Comparison of ENCODE assay signal across 10 mouse cellular contexts in the genomic region with DNA sequence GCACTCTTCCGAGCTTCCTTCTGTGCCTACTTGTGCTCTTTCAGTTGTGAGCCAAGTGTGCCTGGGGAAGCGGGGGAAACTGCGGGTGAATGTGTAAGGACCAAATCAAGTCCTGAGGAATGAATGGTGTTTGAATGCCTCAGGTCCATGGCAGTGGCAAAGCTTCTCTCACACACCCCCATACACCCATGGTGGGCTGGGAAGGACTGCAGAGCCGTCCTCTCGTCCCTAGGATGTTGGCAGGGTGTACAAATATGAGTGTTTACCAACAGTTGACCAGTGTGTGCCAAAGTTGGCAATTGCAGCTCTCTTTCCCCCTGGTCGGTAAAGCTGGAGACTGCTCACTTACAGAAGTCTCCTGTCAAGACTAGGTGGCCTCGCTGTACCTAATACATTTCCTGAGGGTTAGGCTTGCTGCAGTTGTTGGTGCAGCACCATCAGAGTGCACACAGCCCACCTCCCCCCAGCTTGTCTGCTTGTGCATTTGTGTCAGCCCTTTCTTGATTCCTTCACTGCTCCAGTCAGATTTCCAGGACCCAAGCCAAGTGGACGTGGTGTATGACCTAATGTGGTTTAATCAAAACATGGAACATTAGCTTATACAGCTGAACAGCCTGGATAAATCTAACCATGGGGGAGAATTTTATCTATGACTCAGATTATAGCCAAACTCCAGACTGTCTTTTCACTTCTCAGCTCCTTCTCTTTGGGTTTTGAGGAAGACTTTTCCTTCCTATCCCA. TPM values are rescaled to one million over a fixed set of nuclear protein-coding genes. Genes with fewer than 3 reads are reported as not detected.
DNase-seq lines count a peak whose midpoint lies in the region; ATAC-seq and TF ChIP-seq lines count a peak whose summit lies in the region.
"Had no signal": no experiment of that assay in that cellular context is flagged by ENCODE, and none has a peak within 500 bp of the region (broad histone marks: within the 10 kb centered on the region; RNA-seq: fewer than 3 reads in every experiment).

No protein-coding gene starts in this region.

- 57% methylated on average over 8 of the region's 8 CpGs for WGBS in lung, embryonic 14.5 days
- WGBS in lung, adult 2 months = 51% methylated on average over 8 of the region's 8 CpGs
- WGBS in midbrain, embryonic 14.5 days = 91% methylated on average over 8 of the region's 8 CpGs
- 87% methylated on average over 8 of the region's 8 CpGs for WGBS in forebrain, embryonic 11.5 days

- no peak overlapping the region for H3K4me2 ChIP-seq in lung, embryonic 14.5 days
- H3K4me2 ChIP-seq in midbrain, embryonic 14.5 days (ENCODE audit: low read length) = no peak overlapping the region
- no peak overlapping the region for H3K4me2 ChIP-seq in forebrain, embryonic 11.5 days (ENCODE audit: low read depth, low read length, severe bottlenecking)

- H3K4me3 ChIP-seq in lung, embryonic 14.5 days (ENCODE audit: low read depth, low read length) = no peak overlapping the region
- H3K4me3 ChIP-seq in lung, adult 2 months (replicated peaks; ENCODE audit: extremely low read depth, low read depth, low read length) = no peak overlapping the region
- no peak overlapping the region for H3K4me3 ChIP-seq in midbrain, embryonic 14.5 days (replicated peaks; ENCODE audit: low read depth, low read length)
- H3K4me3 ChIP-seq in forebrain, embryonic 11.5 days (ENCODE audit: low read depth, low read length) = no peak overlapping the region

- no peak for TF ChIP-seq POLR2A in lung, adult 2 months (IDR thresholded peaks at IDR 0.05; ENCODE audit: borderline replicate concordance, extremely low read depth, low read depth, low read length)

- H3K9ac ChIP-seq in lung, embryonic 14.5 days = no peak overlapping the region
- H3K9ac ChIP-seq in midbrain, embryonic 14.5 days (replicated peaks; ENCODE audit: low read length) = no peak overlapping the region
- no peak overlapping the region for H3K9ac ChIP-seq in forebrain, embryonic 11.5 days (ENCODE audit: low read length)

- no peaks in the 10 kb centered on the region for H3K9me3 ChIP-seq in lung, embryonic 14.5 days (ENCODE audit: low read depth, low read length)
- H3K9me3 ChIP-seq in midbrain, embryonic 14.5 days (ENCODE audit: control insufficient read depth, low read length) = no peaks in the 10 kb centered on the region
- H3K9me3 ChIP-seq in forebrain, embryonic 11.5 days (ENCODE audit: control insufficient read depth, low read length) = no peaks in the 10 kb centered on the region

- no peak for TF ChIP-seq CTCF in lung, embryonic 14.5 days (IDR thresholded peaks at IDR 0.05; ENCODE audit: low read depth)
- TF ChIP-seq CTCF in lung, adult 2 months (IDR thresholded peaks at IDR 0.05; ENCODE audit: insufficient read depth, low read length) = no peak

- DNase-seq in adrenal gland, postnatal 10 days = peak; percentile 59
- no peak for DNase-seq in adrenal gland, adult 18-20 months (ENCODE audit: low spot score in 2 of 2)
- peak; percentile 86 for DNase-seq in lung, embryonic 14.5 days
- no peak for DNase-seq in lung, adult 2 months
- DNase-seq in heart, adult 9 months (ENCODE audit: low spot score in 2 of 2) = peak; percentile 45 to 57
- peak; percentile 25 for DNase-seq in midbrain, embryonic 14.5 days
- no peak for DNase-seq in forebrain, embryonic 11.5 days (ENCODE audit: low spot score)
- no peak for DNase-seq in frontal cortex, postnatal 25 days (ENCODE audit: low spot score in 2 of 2)
- DNase-seq: right cerebral cortex, postnatal 25 days had no signal

- H3K27me3 ChIP-seq in lung, embryonic 14.5 days (ENCODE audit: insufficient read depth, low read length) = no peaks in the 10 kb centered on the region
- no peaks in the 10 kb centered on the region for H3K27me3 ChIP-seq in midbrain, embryonic 14.5 days (ENCODE audit: control insufficient read depth, insufficient read depth, low read length)
- no peaks in the 10 kb centered on the region for H3K27me3 ChIP-seq in forebrain, embryonic 11.5 days (ENCODE audit: control insufficient read depth, insufficient read depth, low read length)

- H3K36me3 ChIP-seq in lung, embryonic 14.5 days (ENCODE audit: insufficient read depth) = peaks cover 23% of the 10 kb centered on the region; the same call in 1 of the 2 replicates
- peaks cover 21% of the 10 kb centered on the region; the same call in 1 of the 2 replicates for H3K36me3 ChIP-seq in midbrain, embryonic 14.5 days (ENCODE audit: control insufficient read depth, insufficient read depth, low read length)
- no peaks in the 10 kb centered on the region; the same call in 1 of the 2 replicates for H3K36me3 ChIP-seq in forebrain, embryonic 11.5 days (ENCODE audit: control insufficient read depth, insufficient read depth, low read length)

- peak; percentile 75; the same call in 1 of the 2 replicates for ATAC-seq in lung, embryonic 14.5 days (ENCODE audit: insufficient read depth)
- no peak for ATAC-seq in midbrain, embryonic 14.5 days (ENCODE audit: low FRiP score, low TSS enrichment)
- no peak for ATAC-seq in forebrain, embryonic 11.5 days (replicated peaks; ENCODE audit: low FRiP score)

- H3K4me1 ChIP-seq in lung, embryonic 14.5 days (ENCODE audit: insufficient read depth) = no peaks in the 10 kb centered on the region
- peaks cover 3% of the 10 kb centered on the region; the same call in 1 of the 2 replicates for H3K4me1 ChIP-seq in lung, adult 2 months (ENCODE audit: control insufficient read depth, insufficient read depth, low read length)
- no peaks in the 10 kb centered on the region for H3K4me1 ChIP-seq in midbrain, embryonic 14.5 days (ENCODE audit: control insufficient read depth, insufficient read depth, low read length)
- no peaks in the 10 kb centered on the region for H3K4me1 ChIP-seq in forebrain, embryonic 11.5 days (replicated peaks; ENCODE audit: control insufficient read depth, insufficient read depth, low read length)

- H3K27ac ChIP-seq in lung, embryonic 14.5 days (ENCODE audit: low read depth) = peak overlapping the region; percentile 67; the same call in 1 of the 2 replicates
- peak overlapping the region; percentile 37; the same call in 1 of the 2 replicates for H3K27ac ChIP-seq in midbrain, embryonic 14.5 days (replicated peaks; ENCODE audit: low read depth, low read length)
- H3K27ac ChIP-seq in forebrain, embryonic 11.5 days (ENCODE audit: low read depth, low read length) = no peak overlapping the region

RNA-seq across cellular contexts. Expression of gene Evi2a, which starts 3.7 kb away (rescaled TPM):
- 1 to 10 TPM; 2.3 to 3.0 TPM for total RNA-seq in adrenal gland, postnatal 10 days (2021)
- 1 to 10 TPM; 2.9 to 3.3 TPM for total RNA-seq in adrenal gland, adult 18-20 months (2021)
- polyA plus RNA-seq in lung, embryonic 14.5 days (2014; fragmentation: Nextera tagmentation; extraction: Ambion mirVana) = 2.8 and 3.4 TPM in 2 replicates
- 7.7 and 14.0 TPM in 2 replicates for polyA plus RNA-seq in lung, adult 2 months (2012; rRNA removed)
- polyA plus RNA-seq in midbrain, embryonic 14.5 days (2014; fragmentation: Nextera tagmentation; extraction: Ambion mirVana) = 2.9 and 4.8 TPM in 2 replicates
- 2.2 and 3.2 TPM in 2 replicates for polyA plus RNA-seq in forebrain, embryonic 11.5 days (2014; fragmentation: Nextera tagmentation; extraction: Ambion mirVana)

RNA-seq across cellular contexts. Expression of gene Evi2, which starts 3.7 kb away (rescaled TPM):
- under 1 TPM; 0.18 to 0.27 TPM for total RNA-seq in adrenal gland, postnatal 10 days (2021)
- under 1 TPM; 0.10 to 0.23 TPM for total RNA-seq in adrenal gland, adult 18-20 months (2021)
- polyA plus RNA-seq in lung, embryonic 14.5 days (2014; fragmentation: Nextera tagmentation; extraction: Ambion mirVana) = 1.3 and 1.4 TPM in 2 replicates
- polyA plus RNA-seq in lung, adult 2 months (2012; rRNA removed) = 1.1 and 1.2 TPM in 2 replicates
- polyA plus RNA-seq in midbrain, embryonic 14.5 days (2014; fragmentation: Nextera tagmentation; extraction: Ambion mirVana) = 1.1 TPM in 2 replicates
- polyA plus RNA-seq in forebrain, embryonic 11.5 days (2014; fragmentation: Nextera tagmentation; extraction: Ambion mirVana) = 0.72 and 1.3 TPM in 2 replicates

RNA-seq across cellular contexts. Expression of gene Evi2b, which starts 10.6 kb away (rescaled TPM):
- total RNA-seq in adrenal gland, postnatal 10 days (2021) = 1 to 10 TPM; 3.6 to 3.7 TPM
- total RNA-seq in adrenal gland, adult 18-20 months (2021) = 1 to 10 TPM in 1 of 2 experiments, under 1 TPM in 1; 0.99 to 2.3 TPM
- 0.53 and 0.88 TPM in 2 replicates for polyA plus RNA-seq in lung, embryonic 14.5 days (2014; fragmentation: Nextera tagmentation; extraction: Ambion mirVana)
- polyA plus RNA-seq in lung, adult 2 months (2012; rRNA removed) = 11.8 and 24.4 TPM in 2 replicates
- polyA plus RNA-seq in midbrain, embryonic 14.5 days (2014; fragmentation: Nextera tagmentation; extraction: Ambion mirVana) = not detected in 2 replicates
- polyA plus RNA-seq in forebrain, embryonic 11.5 days (2014; fragmentation: Nextera tagmentation; extraction: Ambion mirVana) = 0.21 and 0.57 TPM in 2 replicates

RNA-seq across cellular contexts. Expression of gene Omg, which starts 30.2 kb away (rescaled TPM):
- total RNA-seq in adrenal gland, postnatal 10 days (2021) = 1 to 10 TPM; 4.9 to 5.4 TPM
- 1 to 10 TPM; 5.2 to 7.5 TPM for total RNA-seq in adrenal gland, adult 18-20 months (2021)
- polyA plus RNA-seq in lung, embryonic 14.5 days (2014; fragmentation: Nextera tagmentation; extraction: Ambion mirVana) = 0.37 and 0.38 TPM in 2 replicates
- polyA plus RNA-seq in lung, adult 2 months (2012; rRNA removed) = 0.08 TPM in 1 of 2 replicates, not detected in the other
- 4.9 and 5.2 TPM in 2 replicates for polyA plus RNA-seq in midbrain, embryonic 14.5 days (2014; fragmentation: Nextera tagmentation; extraction: Ambion mirVana)
- polyA plus RNA-seq in forebrain, embryonic 11.5 days (2014; fragmentation: Nextera tagmentation; extraction: Ambion mirVana) = 0.39 and 1.1 TPM in 2 replicates
- total RNA-seq: liver, adult 2 months had no signal
- polyA plus RNA-seq: liver, adult 2 months had no signal

RNA-seq across cellular contexts. Expression of gene Rab11fip4, which starts 56.9 kb away (rescaled TPM):
- 1 to 10 TPM; 5.1 to 5.9 TPM for total RNA-seq in adrenal gland, postnatal 10 days (2021)
- total RNA-seq in adrenal gland, adult 18-20 months (2021) = 1 to 10 TPM; 2.0 to 4.3 TPM
- 2.3 and 2.6 TPM in 2 replicates for polyA plus RNA-seq in lung, embryonic 14.5 days (2014; fragmentation: Nextera tagmentation; extraction: Ambion mirVana)
- 6.9 and 7.3 TPM in 2 replicates for polyA plus RNA-seq in lung, adult 2 months (2012; rRNA removed)
- 22.0 and 24.4 TPM in 2 replicates for polyA plus RNA-seq in midbrain, embryonic 14.5 days (2014; fragmentation: Nextera tagmentation; extraction: Ambion mirVana)
- polyA plus RNA-seq in forebrain, embryonic 11.5 days (2014; fragmentation: Nextera tagmentation; extraction: Ambion mirVana) = 16.0 and 16.8 TPM in 2 replicates

Comparison
In these comparisons a context has a peak if more than half of its experiments do, and no peak if none do; other contexts are left out.
1. DNase-seq: peak in adrenal gland, postnatal 10 days (single experiment), lung, embryonic 14.5 days (single experiment), heart, adult 9 months (2 of 2) and midbrain, embryonic 14.5 days (single experiment); none in adrenal gland, adult 18-20 months (0 of 2), lung, adult 2 months (single experiment), forebrain, embryonic 11.5 days (single experiment) and frontal cortex, postnatal 25 days (0 of 2).